Mouse (Mus musculus) thymus, adult 2 months (tissue): ENCODE data around the gene Eomes.

Experiments
- CTCF ChIP-seq: fragments of 200-500 bp; IDR thresholded peaks from 2 replicates; pipeline ENCODE4 v1.5.1; 2012; ENCODE audit warnings: mild to moderate bottlenecking, control low read depth, low read length, moderate library complexity, borderline replicate concordance; ENCODE audit not compliant: control insufficient read depth, poor library complexity, insufficient read depth; ENCODE audit errors: extremely low read depth
- POLR2A ChIP-seq: fragments of 200-500 bp; IDR thresholded peaks from 2 replicates; pipeline ENCODE4 v1.6.1; 2012; ENCODE audit warnings: mild to moderate bottlenecking, low read length, control low read depth, moderate library complexity; ENCODE audit not compliant: control insufficient read depth, poor library complexity, insufficient read depth; ENCODE audit errors: extremely low read depth

GRCm38 (mm10) chr9:118508601-118509000 is 30.6 kb downstream of the Eomes start:
- no peak for TF ChIP-seq CTCF
- no peak for TF ChIP-seq POLR2A
